Mouse (Mus musculus): Measurements from ENCODE around the gene Xylt1. TPM values are rescaled to one million over a fixed set of nuclear protein-coding genes. Genes with fewer than 3 reads are reported as not detected.

The Xylt1 gene
- total RNA-seq, 2 experiments from 2014 or later: 54.7 to 66.3 TPM

DNA sequence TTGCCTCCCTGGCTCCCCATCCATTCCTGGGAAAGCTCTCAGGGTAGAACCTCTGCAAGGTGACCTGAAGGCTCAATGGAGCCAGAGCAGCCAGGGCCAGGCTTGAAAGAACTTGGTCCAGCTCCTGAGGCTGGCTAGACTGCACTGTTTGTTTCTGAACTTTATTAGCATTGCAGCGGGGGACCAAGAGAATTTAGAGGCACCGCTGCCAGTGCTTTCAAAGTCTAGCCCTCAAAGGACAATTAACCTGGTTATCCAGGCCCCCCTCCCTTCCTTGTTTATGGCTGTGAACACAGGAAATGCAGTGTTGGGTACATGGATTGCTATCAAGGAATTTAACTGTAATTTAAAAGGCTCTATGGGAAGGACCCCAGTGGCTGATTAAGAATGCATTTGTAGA is 177.4 kb downstream of the Xylt1 start:
- DNase-seq (ENCODE audit: low spot score in 2 of 2): no peak

DNA sequence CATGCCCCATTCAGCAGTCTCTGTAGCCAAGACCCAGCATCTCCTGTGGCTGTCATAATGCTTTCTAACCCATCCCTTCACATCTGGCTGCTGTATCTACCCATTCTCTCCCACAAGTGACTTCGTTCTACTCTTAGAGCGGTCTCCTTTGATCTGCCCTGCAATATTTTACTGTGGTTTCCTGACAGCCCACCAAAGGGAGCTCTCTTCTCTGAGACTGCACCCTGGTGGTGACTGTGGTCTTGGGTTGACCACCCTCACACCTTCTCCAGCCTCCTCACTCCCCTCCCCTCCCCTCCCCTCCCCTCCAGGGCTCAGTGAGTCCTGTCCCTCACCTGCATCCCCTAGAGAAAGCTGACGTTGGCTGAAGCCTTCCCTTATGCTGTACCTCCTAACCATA is 178.3 kb downstream of the Xylt1 start:
- DNase-seq (ENCODE audit: low spot score in 2 of 2): no peak

DNA sequence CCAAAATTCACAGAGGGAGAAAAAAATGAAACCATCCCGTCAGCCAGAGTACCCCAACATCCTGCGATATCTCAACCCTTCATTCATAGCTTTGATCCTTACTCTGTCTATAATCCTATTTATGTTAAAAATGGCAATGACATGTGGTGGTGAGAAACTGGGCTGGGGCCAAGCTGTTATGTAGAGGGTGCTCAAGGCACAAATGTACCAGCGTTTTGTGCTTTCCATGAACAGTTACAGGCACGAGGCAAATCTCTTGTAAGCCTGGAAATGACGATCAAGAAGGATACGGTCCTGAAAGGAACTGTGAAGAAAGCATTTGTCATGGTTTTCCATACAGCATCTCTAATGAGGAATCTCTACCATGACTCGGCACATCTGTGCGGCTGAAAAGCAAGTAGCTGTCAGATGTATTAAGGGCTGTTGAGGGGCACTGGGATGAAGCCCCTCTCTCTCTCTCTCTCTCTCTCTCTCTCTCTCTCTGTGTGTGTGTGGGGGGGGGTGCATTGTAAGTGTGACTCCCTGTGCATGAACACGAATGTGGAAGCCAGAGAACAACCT is 183.2 kb downstream of the Xylt1 start:
- no peak for DNase-seq (ENCODE audit: low spot score in 2 of 2)

DNA sequence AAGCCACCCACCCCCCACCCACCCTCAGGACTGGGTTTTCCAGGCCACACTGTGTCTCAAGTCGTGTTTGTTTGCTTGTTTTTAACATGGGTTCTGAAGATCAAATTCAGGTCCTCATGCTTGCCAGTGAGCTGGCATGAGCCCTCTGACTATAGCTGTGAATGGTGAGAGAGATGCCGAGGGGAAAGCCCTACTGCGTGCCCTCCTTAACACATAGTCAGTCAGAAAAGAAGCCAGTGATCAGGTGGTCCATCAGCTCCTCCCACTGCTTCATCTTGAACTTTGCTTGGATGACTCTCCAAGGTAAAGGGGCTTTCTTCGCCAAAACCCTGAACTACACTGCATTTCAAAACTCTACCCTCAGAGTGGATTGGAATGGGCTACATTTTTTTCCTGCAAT is 183.8 kb downstream of the Xylt1 start:
- DNase-seq (ENCODE audit: low spot score in 2 of 2): no peak

DNA sequence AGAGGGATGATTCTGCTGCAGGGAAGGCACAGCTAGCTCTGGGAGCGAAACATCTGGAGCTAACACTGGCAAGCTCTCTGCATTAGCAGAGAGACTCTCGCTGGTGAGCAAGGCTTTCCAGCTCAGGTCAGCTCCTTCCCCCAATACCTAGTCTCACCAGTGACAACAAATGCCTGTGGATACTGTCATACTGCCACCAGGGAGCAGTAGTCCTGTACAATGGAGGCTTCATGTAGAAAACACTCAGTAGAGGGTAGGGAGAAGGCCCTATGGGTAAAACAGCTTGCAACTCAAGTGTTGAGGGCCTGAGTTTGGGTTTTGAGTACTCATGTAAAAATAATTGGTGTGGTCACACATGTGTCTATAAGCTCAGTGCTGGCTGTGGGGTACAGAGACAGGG is 185.3 kb downstream of the Xylt1 start:
- no peak for DNase-seq (ENCODE audit: low spot score in 2 of 2)

DNA sequence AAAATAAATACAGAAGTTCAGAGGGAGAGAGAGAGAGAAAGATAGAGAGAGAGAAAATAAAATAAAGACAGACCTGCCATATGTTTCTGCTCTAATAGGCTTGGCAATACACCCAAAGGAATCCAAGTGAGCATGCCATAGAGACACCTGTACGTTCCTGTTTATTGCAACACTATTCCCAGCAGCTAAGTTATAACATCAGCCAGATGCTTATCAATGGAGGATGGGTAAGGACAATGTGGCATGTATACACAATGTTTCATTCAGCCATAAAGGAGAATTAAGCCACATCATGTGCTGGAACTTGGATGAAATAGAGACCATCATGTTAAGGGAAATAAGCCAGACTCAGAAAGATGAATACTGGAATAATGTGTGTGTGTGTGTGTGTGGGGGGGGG is 186.1 kb downstream of the Xylt1 start:
- DNase-seq (ENCODE audit: low spot score in 2 of 2): no peak

DNA sequence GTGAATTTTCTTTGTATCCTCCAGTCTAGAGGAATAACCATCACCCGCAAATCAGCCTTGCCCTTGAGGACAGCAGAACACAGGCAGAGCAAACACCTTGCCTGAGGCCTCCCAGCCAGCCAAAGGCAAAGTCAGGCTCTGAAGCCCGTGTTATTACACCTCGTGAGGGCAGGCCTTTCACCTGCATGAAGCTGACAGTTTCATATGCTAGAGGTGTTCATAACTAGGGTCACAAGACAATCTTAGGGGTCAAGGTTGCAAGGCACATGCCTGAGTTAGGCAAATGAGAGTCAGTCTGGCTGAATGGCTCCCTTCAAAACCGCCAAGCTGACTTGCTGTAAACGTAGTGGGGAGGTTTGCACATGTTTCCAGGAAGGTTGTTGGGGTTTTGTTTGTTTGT is 186.5 kb downstream of the Xylt1 start:
- DNase-seq (ENCODE audit: low spot score in 2 of 2): no peak

DNA sequence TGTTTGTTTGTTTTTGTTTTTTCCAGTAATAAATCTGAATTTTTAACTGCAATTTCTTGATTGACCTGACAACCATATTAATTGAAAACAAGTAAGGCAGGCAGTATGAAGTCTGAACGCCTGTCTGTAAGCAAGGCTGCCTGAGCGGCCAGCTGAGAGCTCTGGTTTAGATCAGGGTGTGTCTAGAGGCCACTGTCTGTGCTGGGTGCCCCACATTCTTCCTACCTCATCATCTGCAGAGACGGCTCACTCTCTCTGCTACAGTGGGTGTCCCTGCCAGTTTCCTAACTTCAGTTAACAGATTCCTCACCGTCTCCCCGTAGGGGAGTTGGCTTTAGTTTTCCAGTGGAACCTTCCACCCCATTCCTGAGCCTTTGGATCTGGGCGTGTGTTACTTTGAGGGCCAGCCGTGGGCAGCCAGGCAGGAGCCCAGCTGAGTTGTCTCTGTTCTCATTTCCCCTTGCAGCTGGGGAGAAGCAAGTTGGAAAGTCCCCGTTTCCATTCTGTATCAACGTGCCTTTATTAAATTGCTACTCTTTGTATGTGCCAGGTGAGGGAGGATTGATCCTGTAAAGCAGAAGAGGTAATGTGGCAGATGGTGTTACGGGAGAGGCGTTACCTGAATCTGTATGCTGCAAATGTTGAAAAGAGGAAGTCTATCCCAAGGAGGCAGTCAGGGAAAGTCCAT is 187.0 kb downstream of the Xylt1 start:
- DNase-seq (ENCODE audit: low spot score in 2 of 2): no peak

DNA sequence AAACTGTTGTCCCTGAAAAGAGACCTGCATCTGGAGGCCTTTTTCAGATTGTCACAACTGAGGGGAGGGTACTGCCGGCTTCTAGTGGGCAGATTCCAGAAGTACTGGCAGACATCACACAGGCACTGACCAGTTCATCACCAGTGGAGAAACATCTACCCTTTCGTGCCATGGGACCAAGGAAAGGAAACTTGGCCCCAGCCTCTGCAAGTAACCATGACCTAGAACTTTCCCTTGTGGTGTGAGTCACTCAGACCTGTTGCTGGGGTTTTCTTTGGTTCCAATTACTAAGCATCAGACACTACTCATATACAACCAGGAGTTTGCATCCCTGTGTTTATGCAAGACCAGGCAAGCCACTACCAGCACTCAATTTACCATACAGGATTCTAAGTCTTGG is 190.4 kb downstream of the Xylt1 start:
- DNase-seq (ENCODE audit: low spot score in 2 of 2): no peak

DNA sequence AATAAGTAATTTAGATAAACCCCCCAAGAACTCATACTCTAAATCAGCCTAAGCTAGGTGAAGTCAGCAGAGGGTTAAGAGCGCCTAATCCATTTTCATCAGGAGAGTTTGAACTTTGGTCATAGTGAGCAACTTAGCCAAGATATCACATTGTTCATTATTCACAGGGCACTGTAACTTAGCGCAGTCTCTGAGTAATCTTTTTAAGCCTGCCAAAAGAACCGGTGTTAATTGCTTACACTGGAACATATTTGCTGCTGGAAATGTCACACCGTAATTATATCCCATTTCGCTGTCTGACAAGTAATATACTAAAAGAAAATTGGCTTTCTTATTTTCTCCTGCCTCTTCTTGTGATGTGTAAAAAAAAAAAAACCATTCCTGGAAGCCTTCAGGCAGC is 190.9 kb downstream of the Xylt1 start:
- DNase-seq (ENCODE audit: low spot score in 2 of 2): no peak

DNA sequence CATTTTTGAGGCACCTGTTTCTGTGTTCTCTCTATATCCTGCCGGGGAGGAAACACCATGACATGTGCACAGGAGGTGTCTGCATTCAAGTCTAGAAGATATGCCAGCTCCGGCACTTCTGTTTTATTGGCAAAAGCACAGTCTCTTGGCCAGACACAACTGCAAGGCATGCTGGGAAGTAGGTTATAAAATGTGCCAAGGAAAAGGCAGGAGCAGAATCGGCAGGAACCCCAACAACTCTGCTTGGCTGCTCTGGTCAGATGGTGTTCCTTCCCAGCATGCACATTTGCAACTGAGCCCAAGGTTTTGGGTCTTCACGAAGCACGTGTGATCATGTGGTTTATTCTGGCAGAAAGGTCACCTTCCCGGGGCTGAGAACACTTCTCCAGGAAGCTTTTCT is 192.4 kb downstream of the Xylt1 start:
- no peak for DNase-seq (ENCODE audit: low spot score in 2 of 2)

DNA sequence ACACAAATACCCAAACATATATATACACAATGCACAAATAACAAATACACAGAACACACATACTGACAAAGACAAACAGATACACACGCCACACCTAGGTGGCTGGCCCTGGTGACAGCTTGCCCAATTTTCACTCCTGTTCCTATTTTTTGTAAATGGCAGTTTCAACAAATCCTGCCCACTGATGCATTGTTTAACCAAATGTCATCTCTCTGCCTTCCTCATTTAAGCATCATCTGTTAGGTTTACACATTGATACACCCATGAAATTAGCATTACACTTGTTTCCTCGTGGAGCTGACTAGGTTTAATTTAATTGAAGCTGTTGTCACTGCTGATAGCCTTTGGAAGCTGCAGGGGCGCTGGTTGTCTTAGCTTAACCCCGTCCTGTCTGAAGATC is 194.6 kb downstream of the Xylt1 start:
- DNase-seq (ENCODE audit: low spot score in 2 of 2): no peak

DNA sequence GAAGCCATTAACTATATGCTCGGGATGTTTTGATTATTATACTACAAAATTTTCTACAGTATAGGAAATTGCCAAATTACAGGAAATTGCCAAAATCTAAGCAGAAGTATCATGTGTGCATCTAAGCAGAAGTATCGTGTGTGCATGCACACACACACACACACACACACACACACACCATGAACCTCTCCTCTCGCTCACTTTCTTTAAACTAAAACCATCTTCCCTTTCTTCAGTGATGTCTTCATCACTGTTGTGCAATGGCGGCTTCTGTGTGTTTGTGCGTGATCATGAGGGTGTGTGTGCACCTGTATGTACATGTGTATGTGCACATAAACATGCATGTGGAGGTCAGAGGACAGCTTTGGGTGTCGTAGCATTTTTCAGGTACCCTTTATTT is 196.3 kb downstream of the Xylt1 start:
- DNase-seq (ENCODE audit: low spot score in 2 of 2): no peak

DNA sequence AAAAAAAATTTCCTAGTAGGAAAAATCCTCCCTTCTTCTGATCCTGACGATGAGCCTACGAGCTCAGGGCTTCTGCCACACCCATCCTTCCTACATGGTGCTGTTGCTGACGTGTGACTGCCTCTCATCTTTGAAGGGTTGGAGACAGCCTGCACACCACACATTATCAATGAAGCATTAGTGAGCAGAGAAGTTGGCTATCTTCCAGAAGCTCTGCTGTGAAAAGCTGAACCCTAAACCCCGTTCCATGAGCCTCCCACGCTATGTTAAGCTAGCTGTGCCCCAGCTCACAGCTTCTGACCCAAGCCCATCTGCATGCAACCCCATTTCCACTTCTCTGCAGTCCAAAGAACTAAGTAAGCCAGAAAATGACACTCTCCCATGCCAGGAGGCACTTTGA is 204.4 kb downstream of the Xylt1 start:
- peak; percentile 21 to 33 for DNase-seq (ENCODE audit: low spot score in 2 of 2)

DNA sequence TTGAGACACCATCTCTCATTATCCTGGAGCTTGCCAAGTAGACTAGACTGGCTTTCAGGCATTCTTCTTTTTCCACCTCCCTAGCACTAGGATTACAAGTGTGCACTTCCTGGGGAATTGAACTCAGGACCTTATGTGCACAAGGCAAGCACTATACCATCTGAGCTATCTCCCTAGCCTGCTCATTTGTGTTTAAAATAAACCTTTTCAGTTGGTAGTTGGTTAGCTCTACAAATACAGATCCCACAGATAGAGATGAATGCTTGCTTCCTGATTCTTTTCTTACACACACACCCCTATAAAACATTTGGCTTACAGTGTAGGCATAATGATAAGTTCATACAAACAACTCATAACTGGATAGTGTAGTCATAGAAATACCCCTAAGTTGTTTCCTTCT is 206.0 kb downstream of the Xylt1 start:
- DNase-seq (ENCODE audit: low spot score in 2 of 2): no peak

DNA sequence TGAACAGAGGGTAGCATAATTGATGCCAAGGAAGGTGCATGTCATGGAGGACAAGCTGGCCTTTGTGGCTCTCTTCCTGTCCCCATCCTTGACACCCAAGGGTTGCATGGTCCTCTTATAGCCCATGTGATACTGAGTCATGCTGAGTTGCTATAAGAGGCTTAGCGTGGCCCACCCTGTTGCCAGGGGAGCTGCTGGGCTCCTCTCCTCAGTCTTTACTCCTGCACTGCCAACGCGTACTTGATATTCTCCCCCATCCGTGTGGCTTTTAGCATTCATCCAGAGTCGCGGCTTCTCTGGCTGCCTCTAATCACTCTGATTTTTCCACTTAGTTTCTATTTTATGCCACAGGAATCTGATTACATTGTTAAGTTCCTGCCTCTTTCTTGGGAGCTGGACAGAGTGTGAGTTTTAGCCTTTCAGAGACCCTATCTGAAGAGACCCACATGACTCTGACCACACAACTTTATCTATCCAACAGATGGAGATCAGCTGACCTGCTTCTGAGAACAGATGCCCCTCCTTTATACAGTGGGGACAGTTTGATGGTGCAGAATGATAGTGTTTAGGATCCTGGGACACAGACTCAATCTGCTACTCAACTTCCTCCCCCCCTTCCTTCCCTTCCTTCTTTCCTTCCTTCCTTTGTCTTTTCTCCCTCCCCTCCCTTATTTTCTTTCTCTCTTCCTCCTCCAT is 206.6 kb downstream of the Xylt1 start:
- DNase-seq (ENCODE audit: low spot score in 2 of 2): peak in 1 of 2 experiments; percentile 25

DNA sequence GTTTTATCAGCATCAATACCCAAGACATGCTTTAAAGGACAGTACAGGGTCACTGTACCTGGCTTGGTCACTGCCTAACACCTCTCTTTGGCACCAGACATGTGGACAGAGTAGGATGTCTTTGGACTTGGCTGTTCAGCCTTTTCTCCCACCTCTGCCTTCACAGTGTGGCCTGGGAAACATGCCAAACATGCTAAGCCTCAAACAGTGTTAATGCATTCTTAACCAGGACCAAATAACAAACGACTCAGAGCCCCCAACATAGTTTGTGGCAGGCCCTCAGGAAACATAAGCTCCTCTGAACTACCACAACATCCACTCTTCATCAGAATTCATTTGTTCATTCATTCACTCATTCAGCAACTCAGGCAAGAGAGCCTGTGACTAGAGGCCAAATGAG is 207.6 kb downstream of the Xylt1 start:
- no peak for DNase-seq (ENCODE audit: low spot score in 2 of 2)

DNA sequence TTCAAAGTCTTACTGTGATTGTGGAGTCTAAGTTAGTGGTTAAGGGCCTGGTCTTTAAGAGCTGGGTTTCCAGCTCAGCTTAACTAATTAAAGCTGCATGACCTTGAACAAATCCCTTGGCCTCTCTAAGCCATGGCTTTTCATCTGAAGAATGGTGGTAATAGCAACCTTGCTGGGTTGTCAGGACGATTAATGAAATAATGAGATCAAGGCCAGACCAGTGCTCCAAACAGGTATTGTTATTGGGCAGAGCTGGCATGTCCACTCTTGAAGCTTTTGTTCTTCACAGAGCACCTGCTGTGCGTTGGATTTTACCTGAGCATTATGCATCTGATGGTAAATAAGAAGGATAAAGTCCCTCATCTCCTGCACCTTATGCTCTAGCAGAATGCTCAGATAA is 208.6 kb downstream of the Xylt1 start:
- DNase-seq (ENCODE audit: low spot score in 2 of 2): no peak

DNA sequence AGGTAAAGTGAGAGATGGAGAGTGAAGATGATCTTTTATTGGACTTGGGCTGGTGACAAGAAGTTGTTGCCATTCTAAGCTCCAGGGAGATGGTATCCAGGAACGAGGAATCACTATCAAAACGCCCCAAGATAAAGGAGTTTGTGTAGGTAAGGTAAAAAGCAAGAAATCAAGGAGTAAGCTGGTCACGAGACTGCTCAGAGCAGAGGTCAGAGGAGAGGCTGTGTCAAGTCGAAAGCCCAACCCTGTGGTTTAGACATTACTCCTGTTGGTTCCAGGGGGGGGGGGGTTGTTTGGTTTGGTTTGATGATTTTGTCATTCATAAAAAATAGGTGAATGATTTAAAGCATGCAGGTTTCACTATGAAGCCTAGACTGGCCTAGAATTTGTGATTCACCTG is 209.0 kb downstream of the Xylt1 start:
- DNase-seq (ENCODE audit: low spot score in 2 of 2): no peak

DNA sequence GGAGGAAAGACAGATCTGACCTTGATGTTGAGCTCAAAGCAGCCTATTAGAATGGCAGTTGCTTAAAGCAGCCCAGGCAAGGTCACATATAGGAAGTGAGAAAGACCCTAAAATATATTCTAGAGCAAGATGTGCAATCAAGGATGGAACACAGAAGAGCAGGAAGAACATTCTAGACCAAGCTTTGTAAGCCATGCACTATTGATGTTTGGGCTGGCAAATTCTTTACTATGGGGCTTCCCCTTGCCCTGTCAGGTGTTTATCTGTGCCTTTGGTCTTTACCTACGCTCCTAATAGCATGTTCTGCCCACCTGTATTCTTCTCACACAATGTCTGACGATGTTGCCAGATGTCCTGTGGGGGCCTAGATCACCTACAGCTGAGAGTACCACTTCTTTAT is 213.4 kb downstream of the Xylt1 start:
- DNase-seq (ENCODE audit: low spot score in 2 of 2): no peak

DNA sequence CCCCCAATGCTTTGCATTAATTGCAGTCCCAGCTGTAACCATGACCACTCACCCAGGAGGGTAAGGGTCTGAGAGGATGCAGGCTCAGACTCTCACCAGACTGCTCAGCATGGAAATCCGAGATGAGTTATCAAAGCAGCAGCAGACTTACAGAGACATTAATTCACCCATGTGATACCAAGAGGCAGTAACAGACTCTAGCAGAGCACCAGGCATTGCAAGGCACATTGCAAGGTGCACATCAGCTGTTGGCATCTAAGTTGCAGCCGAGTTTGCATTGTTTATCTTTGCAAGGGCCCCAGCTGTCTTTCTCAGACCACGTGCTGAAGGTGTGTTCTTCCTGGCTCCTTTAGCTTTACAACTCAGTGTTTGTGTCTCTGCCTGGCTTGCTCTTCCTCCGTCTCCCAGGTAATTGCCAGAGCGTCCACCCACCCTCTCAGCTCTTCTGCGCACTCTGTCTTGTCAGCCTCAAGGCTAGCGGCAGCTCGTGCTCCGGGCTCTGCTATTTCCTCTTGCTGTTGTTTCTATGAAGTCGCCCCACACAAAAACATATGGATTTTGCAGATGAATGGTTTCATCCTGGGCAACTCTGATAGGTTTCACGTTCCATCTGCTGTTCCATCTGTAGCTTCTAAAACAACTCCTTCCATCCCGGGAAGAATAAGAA is 214.4 kb downstream of the Xylt1 start:
- no peak for DNase-seq (ENCODE audit: low spot score in 2 of 2)

DNA sequence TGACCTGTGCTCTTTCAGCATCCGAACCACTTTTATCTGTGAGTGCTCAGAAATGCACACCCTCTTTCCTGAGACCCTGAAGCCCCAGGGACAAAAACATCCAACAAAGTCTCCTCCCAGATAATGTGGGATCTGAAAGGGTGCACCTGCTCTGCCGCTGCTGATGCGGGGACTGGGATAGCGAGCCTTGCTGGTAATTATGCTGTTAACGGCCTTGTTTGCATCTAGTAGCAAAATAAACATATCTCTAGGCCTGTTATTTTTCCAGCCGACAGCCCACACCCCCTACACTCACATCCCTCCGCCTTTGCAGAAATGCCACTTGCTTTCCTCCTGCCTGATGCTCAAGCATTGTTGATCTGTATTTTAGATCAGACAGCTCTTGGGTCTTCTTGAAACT is 219.7 kb downstream of the Xylt1 start:
- DNase-seq (ENCODE audit: low spot score in 2 of 2): no peak
